In the genomic region with DNA sequence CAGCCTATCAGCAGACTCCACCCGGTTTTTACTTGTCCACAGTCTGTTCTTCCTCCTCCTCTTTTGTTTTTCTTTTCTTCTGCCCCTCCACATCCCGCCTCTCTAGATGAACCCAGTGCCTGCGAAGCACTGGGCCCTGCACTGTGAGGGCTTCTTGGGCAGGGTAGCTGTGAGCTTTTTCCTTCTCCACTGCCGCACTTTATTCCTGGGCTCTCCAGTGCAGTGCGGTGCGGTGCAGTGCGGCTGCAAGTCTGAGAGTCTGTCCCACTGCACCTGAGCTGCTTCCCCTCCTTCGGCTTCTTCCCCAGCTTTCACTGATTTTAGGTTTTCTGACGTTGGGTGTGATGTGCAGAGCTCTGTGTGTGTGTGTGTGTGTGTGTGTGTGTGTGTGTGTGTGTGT, we compare ENCODE assay signal across 22 mouse cellular contexts. TPM values are rescaled to one million over a fixed set of nuclear protein-coding genes. Genes with fewer than 3 reads are reported as not detected.
DNase-seq lines count a peak whose midpoint lies in the region; ATAC-seq and TF ChIP-seq lines count a peak whose summit lies in the region.
"Had no signal": no experiment of that assay in that cellular context is flagged by ENCODE, and none has a peak within 500 bp of the region (broad histone marks: within the 10 kb centered on the region; RNA-seq: fewer than 3 reads in every experiment).

No protein-coding gene starts in this region.

- no peak for DNase-seq in heart, embryonic 10.5 days (ENCODE audit: low spot score)
- DNase-seq in heart, adult 9 months (ENCODE audit: low spot score in 2 of 2): no peak
- no peak for DNase-seq in heart, adult 2 months
- DNase-seq in lung, postnatal 0 days (ENCODE audit: low spot score): no peak
- no peak for DNase-seq in lung, adult 18-20 months
- DNase-seq in stomach, postnatal 0 days (ENCODE audit: low spot score): no peak
- DNase-seq: adrenal gland, postnatal 36 days; cerebellum, adult 11 months; cerebellum, adult 9-11 months; kidney, adult 11 months; kidney, postnatal 4 days; thymus, postnatal 25 days had no signal

- TF ChIP-seq POLR2A in heart, adult 2 months (IDR thresholded peaks at IDR 0.05; ENCODE audit: insufficient read depth, low read depth, low read length): no peak

- no peaks in the 10 kb centered on the region for H3K9me3 ChIP-seq in heart, embryonic 10.5 days
- no peaks in the 10 kb centered on the region for H3K9me3 ChIP-seq in heart, embryonic 16.5 days (replicated peaks; ENCODE audit: control insufficient read depth, low read length)
- H3K9me3 ChIP-seq in lung, postnatal 0 days (ENCODE audit: low read length): no peaks in the 10 kb centered on the region
- H3K9me3 ChIP-seq in stomach, postnatal 0 days (ENCODE audit: control insufficient read depth, low read length): no peaks in the 10 kb centered on the region
- H3K9me3 ChIP-seq: embryonic facial prominence, embryonic 10.5 days; forebrain, embryonic 15.5 days; hindbrain, embryonic 13.5 days; limb, embryonic 13.5 days; megakaryocyte, embryonic 14.5 days; neural tube, embryonic 13.5 days had no signal

- TF ChIP-seq CTCF in heart, adult 2 months (IDR thresholded peaks at IDR 0.05): no peak
- TF ChIP-seq CTCF in lung, postnatal 0 days (IDR thresholded peaks at IDR 0.05): no peak
- TF ChIP-seq CTCF in stomach, postnatal 0 days (IDR thresholded peaks at IDR 0.05; ENCODE audit: low read depth): no peak

- no peak for TF ChIP-seq EP300 in heart, adult 2 months (IDR thresholded peaks at IDR 0.05; ENCODE audit: insufficient read depth, low read depth, low read length)
- no peak for TF ChIP-seq EP300 in lung, postnatal 0 days (IDR thresholded peaks at IDR 0.05)
- no peak for TF ChIP-seq EP300 in stomach, postnatal 0 days (optimal IDR thresholded peaks at IDR 0.05)

- H3K36me3 ChIP-seq in heart, embryonic 10.5 days: no peaks in the 10 kb centered on the region
- H3K36me3 ChIP-seq in heart, embryonic 16.5 days (ENCODE audit: control insufficient read depth, insufficient read depth): no peaks in the 10 kb centered on the region
- H3K36me3 ChIP-seq in heart, adult 2 months (ENCODE audit: control insufficient read depth, insufficient read depth, low read length): no peaks in the 10 kb centered on the region
- H3K36me3 ChIP-seq in lung, postnatal 0 days (ENCODE audit: insufficient read depth, low read length): no peaks in the 10 kb centered on the region
- H3K36me3 ChIP-seq in stomach, postnatal 0 days (ENCODE audit: control insufficient read depth, insufficient read depth, low read length): no peaks in the 10 kb centered on the region
- H3K36me3 ChIP-seq: embryonic facial prominence, embryonic 10.5 days; forebrain, embryonic 15.5 days; hindbrain, embryonic 13.5 days; limb, embryonic 13.5 days; neural tube, embryonic 13.5 days had no signal

- peak; percentile 62 for ATAC-seq in heart, embryonic 16.5 days (replicated peaks; ENCODE audit: extremely low read depth, insufficient read depth, low FRiP score)
- ATAC-seq in lung, postnatal 0 days: peak; percentile 24
- ATAC-seq in stomach, postnatal 0 days (ENCODE audit: low FRiP score, low TSS enrichment): 0 out of 2 replicates have a peak, but pooled peaks have one; percentile 8
- ATAC-seq in cerebellum, adult (ENCODE audit: insufficient number of reproducible peaks, low FRiP score, low TSS enrichment): no peak
- ATAC-seq: forebrain, embryonic 15.5 days; midbrain, embryonic 16.5 days had no signal

- H3K4me3 ChIP-seq in heart, embryonic 10.5 days: peak overlapping the region; percentile 41
- no peak overlapping the region for H3K4me3 ChIP-seq in heart, embryonic 16.5 days (ENCODE audit: low read length)
- no peak overlapping the region for H3K4me3 ChIP-seq in heart, adult 2 months
- H3K4me3 ChIP-seq in lung, postnatal 0 days (ENCODE audit: low read depth, low read length): no peak overlapping the region
- H3K4me3 ChIP-seq in stomach, postnatal 0 days (ENCODE audit: low read depth, low read length): no peak overlapping the region
- H3K4me3 ChIP-seq: embryonic facial prominence, embryonic 10.5 days; forebrain, embryonic 15.5 days; hindbrain, embryonic 13.5 days; limb, embryonic 13.5 days; myocyte; neural tube, embryonic 13.5 days had no signal

- H3K9ac ChIP-seq in heart, embryonic 16.5 days (ENCODE audit: low read length): peak overlapping the region; percentile 59
- no peak overlapping the region for H3K9ac ChIP-seq in heart, adult 2 months (ENCODE audit: low read depth, low read length)
- no peak overlapping the region for H3K9ac ChIP-seq in lung, postnatal 0 days (replicated peaks; ENCODE audit: low read depth)
- no peak overlapping the region for H3K9ac ChIP-seq in stomach, postnatal 0 days (ENCODE audit: low read length)
- H3K9ac ChIP-seq: forebrain, embryonic 15.5 days; hindbrain, embryonic 13.5 days; limb, embryonic 13.5 days; neural tube, embryonic 13.5 days had no signal

- H3K79me2 ChIP-seq in heart, adult 2 months (replicated peaks; ENCODE audit: control insufficient read depth, insufficient read depth, low read length): no peaks in the 10 kb centered on the region

- peak overlapping the region; percentile 87 for H3K27ac ChIP-seq in heart, embryonic 10.5 days
- H3K27ac ChIP-seq in heart, embryonic 16.5 days (ENCODE audit: low read length): peak overlapping the region; percentile 82
- no peak overlapping the region for H3K27ac ChIP-seq in heart, adult 2 months
- H3K27ac ChIP-seq in lung, postnatal 0 days (ENCODE audit: low read length): peak overlapping the region; percentile 54; the same call in 1 of the 2 replicates
- no peak overlapping the region for H3K27ac ChIP-seq in stomach, postnatal 0 days (replicated peaks)
- H3K27ac ChIP-seq: embryonic facial prominence, embryonic 10.5 days; forebrain, embryonic 15.5 days; hindbrain, embryonic 13.5 days; limb, embryonic 13.5 days; neural tube, embryonic 13.5 days had no signal

- peak overlapping the region; percentile 57 for H3K4me2 ChIP-seq in heart, embryonic 16.5 days (ENCODE audit: low read depth, low read length)
- H3K4me2 ChIP-seq in lung, postnatal 0 days (replicated peaks; ENCODE audit: low read depth, low read length): peak overlapping the region; percentile 14; the same call in 1 of the 2 replicates
- no peak overlapping the region for H3K4me2 ChIP-seq in stomach, postnatal 0 days (replicated peaks; ENCODE audit: low read depth)
- H3K4me2 ChIP-seq: forebrain, embryonic 15.5 days; hindbrain, embryonic 13.5 days; limb, embryonic 13.5 days; neural tube, embryonic 13.5 days had no signal

- H3K4me1 ChIP-seq in heart, embryonic 10.5 days: peaks cover 47% of the 10 kb centered on the region
- H3K4me1 ChIP-seq in heart, embryonic 16.5 days (ENCODE audit: control insufficient read depth, insufficient read depth, low read length): peaks cover 22% of the 10 kb centered on the region
- peaks cover 5% of the 10 kb centered on the region for H3K4me1 ChIP-seq in heart, adult 2 months (ENCODE audit: control insufficient read depth, insufficient read depth, low read length)
- H3K4me1 ChIP-seq in lung, postnatal 0 days (ENCODE audit: insufficient read depth, low read depth, low read length): no peaks in the 10 kb centered on the region
- H3K4me1 ChIP-seq in stomach, postnatal 0 days (replicated peaks; ENCODE audit: control insufficient read depth, insufficient read depth): no peaks in the 10 kb centered on the region
- H3K4me1 ChIP-seq: embryonic facial prominence, embryonic 10.5 days; forebrain, embryonic 15.5 days; limb, embryonic 13.5 days had no signal

- intact Hi-C loops in heart, adult 2 months (cut with DNase I): loop anchor here (5.0 kb wide), 1 partner anchor 90 kb away; no protein-coding TSS in a partner anchor

- WGBS in heart, embryonic 10.5 days: 24% methylated on average over 9 of the region's 9 CpGs
- 28% methylated on average over 9 of the region's 9 CpGs for WGBS in heart, embryonic 16.5 days
- WGBS in heart, adult 2 months: 62% methylated on average over 9 of the region's 9 CpGs
- 40% methylated on average over 9 of the region's 9 CpGs for WGBS in lung, postnatal 0 days
- 64% methylated on average over 9 of the region's 9 CpGs for WGBS in stomach, postnatal 0 days

- peaks cover 4% of the 10 kb centered on the region; the same call in 1 of the 2 replicates for H3K27me3 ChIP-seq in heart, embryonic 10.5 days (ENCODE audit: insufficient read depth, poor library complexity, severe bottlenecking)
- H3K27me3 ChIP-seq in heart, embryonic 16.5 days (ENCODE audit: control insufficient read depth, insufficient read depth, low read length): no peaks in the 10 kb centered on the region
- no peaks in the 10 kb centered on the region for H3K27me3 ChIP-seq in heart, adult 2 months (ENCODE audit: control insufficient read depth, insufficient read depth, low read length)
- H3K27me3 ChIP-seq in lung, postnatal 0 days (replicated peaks; ENCODE audit: insufficient read depth, low read length): no peaks in the 10 kb centered on the region; the same call in 1 of the 2 replicates
- H3K27me3 ChIP-seq in stomach, postnatal 0 days (ENCODE audit: control insufficient read depth, insufficient read depth, low read length): no peaks in the 10 kb centered on the region

RNA-seq across cellular contexts. Expression of a gene that starts 6.3 kb away (rescaled TPM):
- polyA plus RNA-seq in heart, embryonic 10.5 days (2016; fragmentation: Nextera tagmentation; extraction: Ambion mirVana): 132 and 215 TPM in 2 replicates
- 202 and 217 TPM in 2 replicates for polyA plus RNA-seq in heart, embryonic 16.5 days (2015; fragmentation: Nextera tagmentation; extraction: Ambion mirVana)
- total RNA-seq in heart, adult 2 months (2021): 100 to 1,000 TPM; 250 to 264 TPM
- 142 and 220 TPM in 2 replicates for polyA plus RNA-seq in heart, adult 2 months (2012; rRNA removed)
- polyA plus RNA-seq in lung, postnatal 0 days (2015; fragmentation: Nextera tagmentation; extraction: Ambion mirVana): 14.3 and 15.0 TPM in 2 replicates
- 3.2 and 3.4 TPM in 2 replicates for polyA plus RNA-seq in stomach, postnatal 0 days (2015; fragmentation: Nextera tagmentation; extraction: Ambion mirVana)

Comparison
In these comparisons a context has a peak if more than half of its experiments do, and no peak if none do; other contexts are left out.
1. H3K27ac ChIP-seq: peak in heart, embryonic 10.5 days (single experiment), heart, embryonic 16.5 days (single experiment) and lung, postnatal 0 days (single experiment); none in heart, adult 2 months (single experiment) and stomach, postnatal 0 days (single experiment).